11 mouse cellular contexts compared by ENCODE assay signal in genomic region chr4:63739524-63739923, GRCm38 (mm10). TPM values are rescaled to one million over a fixed set of nuclear protein-coding genes. Genes with fewer than 3 reads are reported as not detected.
DNase-seq lines count a peak whose midpoint lies in the region; ATAC-seq and TF ChIP-seq lines count a peak whose summit lies in the region.
"Had no signal": no experiment of that assay in that cellular context is flagged by ENCODE, and none has a peak within 500 bp of the region (broad histone marks: within the 10 kb centered on the region; RNA-seq: fewer than 3 reads in every experiment).

No protein-coding gene starts in this region.

- in situ Hi-C loops in CH12.LX (cut with MboI; ENCODE audit: low pct_ligation_motif_present, low pct_unique_long_range_greater_than_20kb, low sequenced_read_pairs): no loop called here

- no peak overlapping the region for H3K27ac ChIP-seq in heart, embryonic 12.5 days (ENCODE audit: poor library complexity, severe bottlenecking)
- H3K27ac ChIP-seq in CH12.LX (ENCODE audit: insufficient read depth, low read depth): peak overlapping the region; percentile 9; the same call in 1 of the 2 replicates
- H3K27ac ChIP-seq: layer of hippocampus, adult 2 months had no signal

- H3K36me3 ChIP-seq in heart, embryonic 12.5 days: no peaks in the 10 kb centered on the region
- peaks cover 11 to 86% of the 10 kb centered on the region in 2 experiments for H3K36me3 ChIP-seq in CH12.LX (replicated peaks in 1 of 2; ENCODE audit: control insufficient read depth in 1 of 2, insufficient read depth in 1 of 2, low read length in 1 of 2)

- dilution Hi-C loops in CH12.LX (cut with MboI; ENCODE audit: extremely low pct_ligation_motif_present, extremely low pct_unique_long_range_greater_than_20kb, low sequenced_read_pairs): no loop called here

- no peak for ATAC-seq in heart, embryonic 12.5 days (ENCODE audit: insufficient number of reproducible peaks, low FRiP score)
- ATAC-seq: Patski had no signal

- no peak for TF ChIP-seq CTCF in CH12.LX (conservative IDR thresholded peaks at IDR 0.05 in 1 of 2, IDR thresholded peaks at IDR 0.05 in 1 of 2; ENCODE audit: low read depth in 2 of 2, low read length in 2 of 2)

- no peak for TF ChIP-seq EP300 in CH12.LX (IDR thresholded peaks at IDR 0.05; ENCODE audit: low read length)

- H3K9me3 ChIP-seq in heart, embryonic 12.5 days (replicated peaks): no peaks in the 10 kb centered on the region
- no peaks in the 10 kb centered on the region for H3K9me3 ChIP-seq in CH12.LX (replicated peaks; ENCODE audit: low read length)

- no peak overlapping the region for H3K9ac ChIP-seq in heart, embryonic 12.5 days
- H3K9ac ChIP-seq in CH12.LX (ENCODE audit: insufficient read depth, low read depth): no peak overlapping the region

- DNase-seq in heart, adult 8-10 months (ENCODE audit: low spot score): peak; percentile 15
- DNase-seq in CH12.LX (ENCODE audit: extremely low read depth): no peak
- peak; percentile 46 for DNase-seq in brain, adult 2 months (ENCODE audit: low read depth, low spot score)
- DNase-seq in heart, postnatal 25 days (ENCODE audit: low spot score): peak; percentile 2
- DNase-seq in c-Kit-positive CD71-positive TER-119-positive erythroid progenitor cells, embryonic 14.5 days (ENCODE audit: low spot score): no peak
- no peak for DNase-seq in embryo, embryonic 10.5 days (ENCODE audit: low spot score)
- DNase-seq in urinary bladder, postnatal 4 days (ENCODE audit: low spot score in 2 of 2): no peak

- H3K4me1 ChIP-seq in heart, embryonic 12.5 days (replicated peaks): 0 out of 2 replicates have a peak, but pooled peaks cover under 1% of the 10 kb centered on the region
- H3K4me1 ChIP-seq in CH12.LX (ENCODE audit: control insufficient read depth in 1 of 2, insufficient read depth in 2 of 2): peaks cover 20 to 71% of the 10 kb centered on the region in 2 experiments

- WGBS in heart, embryonic 12.5 days: 50% methylated on average over 7 of the region's 7 CpGs

- no peak overlapping the region for H3K4me3 ChIP-seq in heart, embryonic 12.5 days
- H3K4me3 ChIP-seq in CH12.LX (replicated peaks in 1 of 3; ENCODE audit: low read depth in 2 of 3, low read length in 2 of 3, poor library complexity in 1 of 3): no peak overlapping the region
- H3K4me3 ChIP-seq: layer of hippocampus, adult 2 months had no signal

- no peak overlapping the region for H3K4me2 ChIP-seq in heart, embryonic 12.5 days
- no peak overlapping the region for H3K4me2 ChIP-seq in CH12.LX (ENCODE audit: insufficient read depth, low read depth, poor library complexity, severe bottlenecking)

- H3K27me3 ChIP-seq in heart, embryonic 12.5 days (replicated peaks): 0 out of 2 replicates have a peak, but pooled peaks cover 3% of the 10 kb centered on the region
- no peaks in the 10 kb centered on the region for H3K27me3 ChIP-seq in CH12.LX (replicated peaks)
- H3K27me3 ChIP-seq: Patski had no signal

- no peak for TF ChIP-seq RAD21 in CH12.LX (IDR thresholded peaks at IDR 0.05; ENCODE audit: low read depth, low read length)

- H3K79me2 ChIP-seq in CH12.LX (replicated peaks; ENCODE audit: control insufficient read depth, extremely low read depth, insufficient read depth, poor library complexity, severe bottlenecking): peaks cover 18% of the 10 kb centered on the region

- no peak for TF ChIP-seq POLR2A in CH12.LX (IDR thresholded peaks at IDR 0.05; ENCODE audit: low read depth, low read length)

- intact Hi-C loops in heart, postnatal 25 days (cut with DNase I): no loop called here

TF ChIP-seq in CH12.LX, 34 proteins besides CTCF, POLR2A, EP300 and RAD21:
- TF ChIP-seq HCFC1 (IDR thresholded peaks at IDR 0.05; ENCODE audit: low read depth, low read length) (no peak), MXI1 (IDR thresholded peaks at IDR 0.05; ENCODE audit: low read depth, low read length) (no peak), UBTF (IDR thresholded peaks at IDR 0.05; ENCODE audit: low read depth, low read length) (no peak), RCOR1 (conservative IDR thresholded peaks at IDR 0.05; ENCODE audit: low read depth, low read length) (no peak), JUND (conservative IDR thresholded peaks at IDR 0.05; ENCODE audit: low read depth, low read length) (no peak), KAT2A (IDR thresholded peaks at IDR 0.05; ENCODE audit: insufficient replicate concordance, low read length) (no peak), ZKSCAN1 (IDR thresholded peaks at IDR 0.05; ENCODE audit: borderline replicate concordance, low read depth, low read length) (no peak), CHD1 (IDR thresholded peaks at IDR 0.05; ENCODE audit: low read depth, low read length) (no peak), CHD2 (IDR thresholded peaks at IDR 0.05; ENCODE audit: low read length) (no peak), MAFK (IDR thresholded peaks at IDR 0.05; ENCODE audit: insufficient replicate concordance, low read length) (no peak)

RNA-seq across cellular contexts. Expression of gene Tnfsf15, which starts 5.4 kb away (rescaled TPM):
- total RNA-seq in heart, adult 8-10 months (2022): not detected
- 0.09 TPM in 2 replicates for polyA plus RNA-seq in heart, embryonic 12.5 days (2016; fragmentation: Nextera tagmentation; extraction: Ambion mirVana)
- total RNA-seq in CH12.LX (2012; rRNA removed) (62.5 and 93.9 TPM in 2 replicates), CH12.LX (2014; rRNA removed) (127 and 139 TPM in 2 replicates)
- polyA plus RNA-seq in CH12.LX (2012; ENCODE audit: insufficient read length, low read depth): 47.0 and 63.3 TPM in 2 replicates
- total RNA-seq in heart, postnatal 25 days (2021): not detected
- total RNA-seq: layer of hippocampus, adult 2 months had no signal
- polyA plus RNA-seq: neural tube, embryonic 11.5 days had no signal

Comparison
In these comparisons a context has a peak if more than half of its experiments do, and no peak if none do; other contexts are left out.
1. DNase-seq: peak in heart, adult 8-10 months (single experiment), brain, adult 2 months (single experiment) and heart, postnatal 25 days (single experiment); none in CH12.LX (single experiment), c-Kit-positive CD71-positive TER-119-positive erythroid progenitor cells, embryonic 14.5 days (single experiment), embryo, embryonic 10.5 days (single experiment) and urinary bladder, postnatal 4 days (0 of 2).
2. RNA of gene Tnfsf15, which starts 5.4 kb away (total RNA-seq): 62.5 to 139 TPM in CH12.LX; not detected in heart, adult 8-10 months and not detected in heart, postnatal 25 days; every median in the first group is over 10 times any median in the second.